Mouse (Mus musculus): ENCODE results near the gene Grin2a.

DNA sequence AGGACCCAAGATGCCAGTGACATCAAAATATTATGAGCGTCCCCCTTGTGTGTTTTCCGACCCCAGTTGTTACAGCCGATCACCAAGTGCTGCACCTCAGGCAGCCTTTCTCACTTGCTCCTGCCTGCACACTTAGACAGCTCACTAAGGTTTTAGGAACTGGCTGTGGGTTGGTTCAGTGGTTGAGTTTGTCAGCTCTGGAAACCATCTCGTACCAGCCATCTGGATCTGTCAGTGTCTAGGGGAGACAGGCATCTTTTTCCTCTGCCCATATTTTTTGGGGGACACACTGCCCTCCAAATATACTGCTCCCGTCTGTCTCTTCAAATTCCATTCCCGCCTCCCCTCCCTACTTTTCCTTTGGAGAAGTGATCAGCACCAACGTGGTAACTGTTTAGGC, 99.8 kb downstream of the Grin2a start:
- TF ChIP-seq POLR2A (IDR thresholded peaks at IDR 0.05; ENCODE audit: extremely low read depth, insufficient read depth, low read length) (no peak), CTCF (IDR thresholded peaks at IDR 0.05; ENCODE audit: low read depth, low read length) (no peak)

Data from liver, adult 2 months (tissue).